Mouse (Mus musculus) inflammation-experienced regulatory T-cells, adult 6 months (primary cell): ENCODE results near the gene Aebp1. TPM values are rescaled to one million over a fixed set of nuclear protein-coding genes. Genes with fewer than 3 reads are reported as not detected.
A peak's percentile ranks its signal among the peaks of the same experiment; 100 is the strongest.
"Not testable (repeated sequence)": the region's sequence is repeated elsewhere in the genome, so short reads cannot be mapped to it uniquely, and the experiment has no call there.

ENCODE experiments used
- ATAC-seq: one replicate; pipeline ENCODE4 v1.8.0; 2017
- polyA plus RNA-seq, 3 experiments: library from polyadenylated mRNA; unstranded; fragments of 100-300 nt; shearing (Covaris generic); gene quantifications; one replicate each; pipeline ENCODE4 v1.2.1; 2017

Gene Aebp1
- polyA plus RNA-seq, 3 experiments from 2014 or later = 0.13 to 0.90 TPM; not detected in 1

DNA sequence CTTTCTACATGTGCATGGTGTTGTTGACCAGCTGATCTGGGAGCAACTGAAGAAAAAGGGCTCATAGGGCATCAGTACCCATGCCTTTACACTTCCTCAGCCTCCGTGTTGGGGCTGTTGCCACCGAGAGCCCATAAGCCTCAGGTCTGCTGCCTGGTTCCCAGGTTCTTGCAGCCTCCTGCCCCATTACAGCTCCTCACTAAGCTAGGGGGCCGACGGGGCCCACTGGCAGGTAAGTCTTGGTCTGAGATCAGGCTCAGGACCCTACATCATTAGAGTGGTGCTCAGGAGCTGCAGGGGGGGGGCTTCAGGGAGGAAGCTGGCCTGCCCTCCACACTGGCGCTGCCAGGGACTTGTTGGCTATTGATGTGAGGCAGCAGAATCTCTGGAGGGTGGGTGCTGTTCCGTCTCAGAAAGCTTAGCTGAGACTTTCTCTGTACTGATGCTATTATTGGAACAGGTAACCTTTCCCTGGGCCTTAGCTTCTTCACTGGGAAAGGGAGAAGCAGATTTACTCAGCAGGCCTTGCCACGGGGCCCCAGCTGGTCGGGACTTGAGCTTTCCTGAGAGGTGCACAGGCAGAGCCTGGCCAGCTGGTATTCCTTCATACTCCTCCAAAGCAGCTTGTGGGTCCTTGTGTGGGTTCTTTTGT is 5.1 kb upstream of the Aebp1 start:
- no peak for ATAC-seq

GRCm38 (mm10) chr11:5858723-5859122 is 3.0 kb upstream of the Aebp1 start:
- no peak for ATAC-seq

GRCm38 (mm10) chr11:5859883-5860550 is 1.7 kb upstream of the Aebp1 start:
- no peak for ATAC-seq

DNA sequence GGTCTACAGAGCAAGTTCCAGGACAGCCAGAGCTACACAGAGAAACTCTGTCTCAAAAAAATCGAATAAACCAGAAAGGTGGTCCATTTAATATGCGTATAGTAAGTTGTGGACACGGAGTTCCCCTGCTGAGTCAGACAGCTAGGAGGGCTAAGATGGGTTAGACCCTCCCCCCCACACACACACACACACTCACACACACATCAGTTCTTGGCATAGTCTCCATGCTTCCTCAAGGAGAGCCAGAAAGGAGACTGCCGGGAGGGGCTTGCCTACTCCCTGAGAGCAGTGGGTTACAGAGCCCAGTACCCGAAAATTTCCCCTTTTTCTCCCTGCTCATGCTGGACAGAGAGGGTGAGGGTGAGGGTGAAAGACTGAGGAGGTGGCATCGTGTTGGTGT is 1.1 kb upstream of the Aebp1 start:
- no peak for ATAC-seq

DNA sequence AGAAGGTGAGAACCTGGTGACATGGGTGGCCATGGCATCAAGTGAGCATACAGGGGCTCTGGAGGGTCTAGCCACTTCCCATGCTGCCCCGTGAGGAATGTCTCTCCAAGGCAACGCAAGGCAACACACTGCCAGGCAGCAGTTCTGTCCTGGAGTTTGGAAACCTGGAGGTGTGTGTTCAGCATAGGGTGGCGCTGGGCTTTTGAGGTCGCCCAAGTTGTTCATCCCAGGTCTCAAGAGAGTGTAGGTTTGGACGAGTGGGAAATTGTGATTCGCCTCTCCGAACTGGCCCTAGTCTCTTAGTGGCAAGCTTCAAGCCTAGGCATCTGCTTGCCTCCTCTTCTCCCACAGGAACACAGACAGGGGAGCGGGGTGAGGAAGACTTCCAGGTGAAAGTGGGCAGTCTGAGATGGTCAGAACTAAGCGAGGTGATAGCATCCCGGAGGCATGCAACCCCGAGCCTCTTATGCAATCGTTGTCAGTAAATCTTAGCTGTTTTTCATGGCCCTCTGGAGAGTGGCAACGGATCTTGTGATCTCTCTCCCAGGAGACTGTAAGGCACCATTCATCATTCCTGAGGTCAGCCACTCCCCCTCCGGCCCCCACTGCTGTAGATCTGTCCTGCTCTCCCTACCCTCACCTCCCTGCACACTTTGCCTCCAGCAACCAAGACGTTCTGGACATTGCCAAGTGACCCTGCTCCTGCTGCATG is 803 bp downstream of the Aebp1 start:
- no peak for ATAC-seq

GRCm38 (mm10) chr11:5867196-5867595 is 5.4 kb downstream of the Aebp1 start:
- ATAC-seq = no peak

- no peak for ATAC-seq
These were observed 6.6 kb downstream of the Aebp1 start for GRCm38 (mm10) chr11:5868324-5868723.

GRCm38 (mm10) chr11:5869331-5869730 is 7.6 kb downstream of the Aebp1 start:
- ATAC-seq = no peak

DNA sequence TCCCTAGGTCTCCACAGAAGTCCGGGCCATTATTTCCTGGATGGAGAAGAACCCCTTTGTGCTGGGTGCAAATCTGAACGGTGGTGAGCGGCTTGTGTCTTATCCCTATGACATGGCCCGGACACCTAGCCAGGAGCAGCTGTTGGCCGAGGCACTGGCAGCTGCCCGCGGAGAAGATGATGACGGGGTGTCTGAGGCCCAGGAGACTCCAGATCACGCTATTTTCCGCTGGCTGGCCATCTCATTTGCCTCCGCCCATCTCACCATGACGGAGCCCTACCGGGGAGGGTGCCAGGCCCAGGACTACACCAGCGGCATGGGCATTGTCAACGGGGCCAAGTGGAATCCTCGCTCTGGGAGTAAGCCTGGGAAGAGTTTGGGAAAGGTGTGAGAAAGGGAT is 8.3 kb downstream of the Aebp1 start:
- no peak for ATAC-seq

DNA sequence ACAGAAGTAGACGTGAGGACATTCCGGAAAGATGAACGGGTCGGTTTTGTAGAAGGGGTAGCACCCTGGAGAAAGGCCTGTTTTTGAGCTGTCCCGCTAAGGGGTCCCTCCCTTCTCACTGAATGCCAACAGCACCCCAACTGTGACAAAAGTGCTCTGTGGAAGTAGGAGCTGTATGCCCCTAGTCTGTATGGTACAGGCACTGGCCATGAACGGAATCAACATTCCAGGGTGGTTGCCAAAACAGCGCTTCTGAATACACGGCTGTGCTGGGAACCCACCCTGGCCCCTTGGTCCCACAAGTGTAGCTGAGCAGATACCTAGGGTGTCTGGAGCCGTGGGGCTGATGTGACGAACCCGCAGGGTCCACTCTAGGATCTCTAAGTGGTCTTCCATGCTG is 11.0 kb downstream of the Aebp1 start:
- no peak for ATAC-seq

- ATAC-seq = no peak
These were observed 11.4 kb downstream of the Aebp1 start for GRCm38 (mm10) chr11:5873192-5873591.

DNA sequence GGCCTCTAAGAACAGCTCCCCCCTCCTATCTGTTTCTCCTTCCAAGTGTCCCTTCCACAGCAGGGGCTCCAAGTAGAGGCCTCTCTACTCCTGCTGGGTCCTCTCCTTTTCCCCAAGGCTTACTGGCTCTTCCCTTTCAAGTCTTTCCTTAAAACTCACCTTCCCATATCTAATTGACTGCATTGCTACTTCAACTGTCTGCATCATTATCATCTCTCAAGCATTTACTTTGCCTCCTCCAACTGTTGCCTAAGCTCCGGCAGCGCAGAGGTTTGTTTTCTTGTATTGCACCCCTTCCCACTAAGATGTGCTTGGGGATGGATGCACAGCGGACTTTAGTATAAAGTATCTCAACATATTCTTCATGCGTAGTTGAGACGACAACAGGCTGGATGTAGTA is 15.7 kb downstream of the Aebp1 start:
- peak; percentile 9 for ATAC-seq

GRCm38 (mm10) chr11:5877921-5878526 is 16.3 kb downstream of the Aebp1 start, which contains the start of gene Pold2:
Gene Pold2 (minus strand): TSS chr11:5878292.
- ATAC-seq = peak; percentile 97

GRCm38 (mm10) chr11:5878661-5879060 is 16.9 kb downstream of the Aebp1 start:
- ATAC-seq = no peak

DNA sequence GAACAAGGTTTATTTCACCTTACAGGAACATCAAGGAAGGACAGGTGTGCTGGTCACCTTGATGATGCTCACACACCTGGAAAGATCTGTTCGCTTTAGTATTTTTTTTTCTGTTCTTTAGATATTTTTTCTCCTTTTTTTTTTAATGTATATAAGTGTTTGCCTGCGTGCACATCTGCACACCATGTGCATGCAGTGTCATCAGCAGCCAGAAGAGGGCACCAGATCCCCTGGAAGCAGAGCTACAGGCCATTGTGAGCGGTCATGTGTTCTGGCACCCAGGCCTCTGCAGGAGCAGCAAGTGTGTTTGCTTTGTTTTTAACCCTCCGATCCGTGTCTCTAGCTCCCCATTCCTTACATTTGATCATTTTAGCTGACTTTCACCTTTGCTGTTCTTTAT is 18.2 kb downstream of the Aebp1 start:
- ATAC-seq = no peak

DNA sequence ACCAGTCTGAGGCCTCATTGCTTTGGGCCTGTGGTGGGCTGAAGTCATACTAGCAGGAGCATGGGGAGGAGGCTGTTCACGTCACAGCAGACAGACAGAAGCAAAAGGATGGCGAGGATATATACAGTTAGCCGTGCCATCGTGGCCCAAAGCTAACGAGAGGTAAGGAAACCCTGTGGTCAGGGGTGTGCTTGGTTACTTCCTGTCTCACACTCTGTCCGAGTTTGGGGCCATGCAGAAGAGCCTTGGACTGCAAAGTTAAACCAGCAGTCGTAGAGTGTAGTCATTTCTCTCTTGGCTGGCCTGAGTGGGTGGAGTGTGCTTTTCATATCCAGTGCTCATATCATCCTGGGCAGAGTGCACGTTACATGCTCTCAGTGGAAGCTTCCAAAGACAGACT is 20.8 kb downstream of the Aebp1 start:
- no peak for ATAC-seq

DNA sequence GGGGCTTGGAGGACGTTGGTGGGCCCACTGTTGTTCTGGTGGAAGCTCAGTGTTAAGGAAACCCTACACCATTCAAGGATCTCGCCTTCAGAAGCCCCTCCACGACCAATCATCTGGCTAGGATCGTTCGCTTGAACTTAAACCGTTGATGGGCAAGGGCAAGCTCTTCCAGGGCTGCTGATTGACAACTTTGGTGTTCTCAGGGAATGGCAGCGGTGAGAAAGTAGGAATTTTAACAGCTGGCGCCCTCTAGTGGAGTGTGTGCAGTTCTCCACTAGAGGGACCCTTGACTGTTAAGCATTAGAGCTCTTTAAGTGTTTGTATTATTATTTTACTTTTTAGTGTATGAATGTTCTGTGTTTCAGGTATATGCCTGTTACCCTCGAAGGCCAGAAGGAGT is 24.4 kb downstream of the Aebp1 start:
- no peak for ATAC-seq

DNA sequence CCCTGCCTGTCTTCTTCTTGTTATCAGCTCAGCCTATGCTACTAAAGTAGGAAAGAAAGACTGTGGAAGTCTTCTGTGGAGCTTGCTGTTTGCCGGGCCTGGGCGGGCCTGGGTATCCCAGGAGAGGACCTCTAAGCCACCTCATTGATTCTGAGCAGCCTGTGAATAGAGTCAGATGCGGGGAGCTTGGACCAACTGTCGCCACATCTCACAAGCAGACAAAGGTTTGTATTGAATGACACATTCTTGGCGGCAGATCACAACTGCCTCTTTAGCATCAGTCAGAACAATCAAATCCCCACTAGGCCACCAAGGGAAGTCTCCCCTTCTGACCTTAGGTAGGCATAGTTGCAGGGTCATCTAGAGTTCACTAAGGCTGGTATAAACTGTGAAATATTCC is 25.5 kb downstream of the Aebp1 start:
- ATAC-seq = no peak

DNA sequence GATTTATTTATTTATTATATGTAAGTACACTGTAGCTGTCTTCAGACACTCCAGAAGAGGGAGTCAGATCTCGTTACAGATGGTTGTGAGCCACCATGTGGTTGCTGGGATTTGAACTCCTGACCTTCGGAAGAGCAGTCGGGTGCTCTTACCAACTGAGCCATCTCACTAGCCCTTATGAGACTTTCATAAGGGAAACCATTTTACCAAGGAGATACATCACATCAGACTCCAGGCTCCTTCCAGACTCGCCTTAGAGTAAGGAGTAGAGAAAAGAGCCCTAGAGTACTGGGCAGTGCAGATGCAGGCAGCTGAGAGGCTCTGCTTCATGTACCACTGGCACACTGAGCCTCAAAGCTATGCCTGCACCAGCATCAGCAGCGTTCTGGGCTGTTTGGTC is 26.8 kb downstream of the Aebp1 start:
- not testable (repeated sequence) for ATAC-seq

GRCm38 (mm10) chr11:5892151-5892591 is 30.4 kb downstream of the Aebp1 start:
- ATAC-seq = no peak

GRCm38 (mm10) chr11:5892810-5893368 is 31.1 kb downstream of the Aebp1 start:
- no peak for ATAC-seq

GRCm38 (mm10) chr11:5893807-5894206 is 32.1 kb downstream of the Aebp1 start:
- no peak for ATAC-seq

- no peak for ATAC-seq
These were observed 35.5 kb downstream of the Aebp1 start for GRCm38 (mm10) chr11:5897230-5897629.
